Mouse (Mus musculus): ENCODE data around the gene Astn2.

The Astn2 gene

DNA sequence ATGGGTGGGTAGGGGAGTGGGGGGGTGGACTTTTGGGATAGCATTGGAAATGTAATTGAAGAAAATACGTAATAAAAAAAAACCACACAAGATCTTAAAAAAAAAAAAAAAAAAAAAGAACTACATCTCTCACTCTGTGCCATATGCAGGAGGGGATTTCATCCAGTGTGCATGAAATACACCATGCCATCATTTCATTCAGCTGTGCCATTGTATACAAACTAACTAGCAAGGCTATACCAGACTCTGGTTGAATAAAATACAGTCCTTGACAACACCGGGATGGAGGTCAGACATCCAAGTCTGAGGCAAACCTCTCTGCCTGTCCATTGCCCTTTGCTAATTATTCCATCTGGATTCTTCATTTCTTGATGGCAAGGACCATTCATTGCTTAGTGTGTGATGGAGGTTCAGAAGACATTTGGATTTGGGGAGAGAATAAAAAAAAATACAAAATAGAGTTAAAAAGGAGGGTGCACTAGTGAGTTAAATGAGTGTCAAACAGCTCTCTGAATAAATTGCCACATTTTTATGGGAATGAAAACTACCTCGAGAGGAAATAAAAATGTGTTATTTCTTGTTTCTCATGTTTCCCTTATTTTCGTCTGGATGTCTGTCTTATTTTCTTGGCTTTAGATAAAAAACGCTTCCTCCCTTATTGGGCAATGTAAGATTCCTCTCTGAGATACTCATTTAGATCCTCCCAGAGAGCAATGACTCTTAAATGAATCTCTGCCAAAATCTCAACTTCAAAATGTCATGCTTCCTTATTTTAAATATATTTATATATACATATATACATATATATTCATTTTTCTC is 445.8 kb downstream of the Astn2 start:
- 55% methylated on average over 5 of the region's 5 CpGs for WGBS

DNA sequence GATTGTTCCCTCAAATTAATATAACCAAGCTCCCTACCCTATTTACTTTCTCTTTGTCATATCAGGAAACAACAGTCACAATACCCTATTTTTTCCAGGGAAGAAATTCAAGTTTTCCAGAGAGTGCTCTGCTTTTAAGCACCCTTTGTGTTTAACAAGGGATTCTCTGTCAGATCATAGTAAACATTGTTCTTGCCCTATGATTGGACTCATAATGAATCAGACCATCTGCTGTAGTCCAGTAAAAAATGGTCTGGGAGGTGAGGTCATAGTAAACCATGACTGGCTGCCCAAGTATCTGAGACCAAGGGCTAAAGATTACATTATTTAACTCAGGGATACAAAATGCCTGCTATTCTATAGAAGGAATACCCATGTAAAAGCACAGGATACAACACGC is 452.5 kb downstream of the Astn2 start:
- 88% methylated on average over 1 of the region's 1 CpGs for WGBS

- WGBS: 94% methylated on average over 3 of the region's 3 CpGs
Observed at GRCm38 (mm10) chr4:65947141-65947649, 457.2 kb downstream of the Astn2 start.

DNA sequence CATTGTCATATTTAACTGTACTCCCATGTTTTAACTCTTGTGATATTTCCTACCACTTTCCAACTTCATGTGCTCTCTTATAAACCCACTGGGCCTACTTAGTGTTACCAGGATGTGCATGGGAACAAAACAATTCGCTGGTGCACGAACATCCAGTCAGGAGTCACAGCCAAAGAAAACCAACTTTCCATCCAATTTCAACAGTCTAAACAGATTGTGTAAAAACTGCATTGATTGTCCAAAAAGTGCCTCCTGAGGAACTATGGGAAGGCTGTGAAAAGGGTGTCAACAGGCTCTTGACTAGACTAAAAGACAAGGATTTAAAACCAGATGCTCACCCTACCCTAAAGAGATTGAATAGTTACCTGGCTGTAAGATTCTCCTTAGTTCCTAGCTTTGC is 458.4 kb downstream of the Astn2 start:
- WGBS: 75% methylated on average over 2 of the region's 2 CpGs

DNA sequence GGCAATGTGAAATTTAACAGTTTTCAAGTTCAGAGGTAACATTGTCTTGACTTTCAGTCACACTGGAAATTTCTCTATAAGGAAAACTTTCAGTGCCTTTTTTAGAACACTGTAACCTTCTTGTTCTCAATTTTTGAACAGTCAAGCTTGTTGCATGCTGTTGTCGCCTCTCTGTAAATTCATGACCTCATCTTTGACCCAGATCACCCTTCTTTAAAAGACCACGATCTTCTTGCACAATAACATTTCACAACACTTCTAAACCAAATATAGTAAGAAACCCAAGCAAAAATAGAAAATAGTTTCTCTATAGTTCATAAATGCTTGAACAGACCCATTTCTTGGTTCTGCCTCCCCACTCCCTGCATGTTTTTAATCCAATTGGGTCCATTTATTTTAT is 473.5 kb downstream of the Astn2 start:
- WGBS: 72% methylated on average over 2 of the region's 2 CpGs

DNA sequence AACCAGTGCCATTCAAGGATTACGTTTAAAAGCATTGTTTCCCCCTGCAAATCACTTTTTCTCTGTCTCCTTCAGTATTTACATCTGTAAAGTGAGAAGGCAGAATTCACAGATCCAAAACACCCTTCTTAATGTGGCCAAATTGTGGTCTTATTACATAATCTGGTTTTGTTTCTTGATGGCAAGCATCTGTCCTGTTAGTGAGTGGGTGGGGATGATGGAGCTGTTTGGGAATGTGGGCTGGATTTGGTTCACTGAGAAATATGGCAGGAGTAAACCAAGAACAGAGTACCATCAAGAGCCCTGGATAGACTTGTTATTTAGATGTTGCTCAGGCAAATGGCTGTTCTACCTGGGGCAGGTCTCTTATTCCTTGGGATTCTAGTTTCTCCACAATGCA is 484.1 kb downstream of the Astn2 start:
- WGBS: 47% methylated on average over 1 of the region's 1 CpGs

GRCm38 (mm10) chr4:65916027-65917008 is 488.1 kb downstream of the Astn2 start:
- WGBS: 74% methylated on average over 11 of the region's 11 CpGs

DNA sequence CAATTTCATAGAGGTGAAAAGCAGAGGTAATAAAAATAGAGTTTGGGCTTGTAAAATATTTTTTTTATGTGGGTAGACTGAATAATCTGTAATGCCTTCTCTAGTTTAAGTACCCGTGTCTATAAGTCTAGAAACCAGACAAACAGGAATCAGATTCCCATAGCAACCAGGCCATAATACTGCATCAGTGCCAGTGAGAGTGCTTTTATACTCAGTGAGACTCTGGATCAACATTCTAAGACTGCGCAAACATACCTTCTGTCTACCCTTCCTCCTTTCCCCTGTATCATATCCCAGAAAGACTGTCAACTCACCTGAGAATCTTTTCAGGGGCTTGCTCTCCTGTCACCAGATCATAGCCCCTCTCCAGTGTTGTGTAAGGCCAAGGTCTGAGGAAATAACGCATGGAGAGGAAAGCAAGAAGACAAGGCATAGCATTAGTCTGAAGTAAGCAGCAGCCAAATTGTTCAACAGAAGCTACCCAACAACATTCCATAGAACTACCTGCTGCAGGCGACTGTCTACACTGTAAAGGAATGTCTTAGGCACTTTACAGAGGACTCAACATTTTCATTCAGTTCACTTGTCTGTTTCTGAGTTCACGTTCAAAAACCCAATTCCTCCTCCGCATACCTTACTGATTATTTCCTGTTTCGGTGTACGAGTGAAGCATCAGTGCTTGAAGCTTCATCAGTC is 492.0 kb downstream of the Astn2 start:
- 85% methylated on average over 8 of the region's 8 CpGs for WGBS

DNA sequence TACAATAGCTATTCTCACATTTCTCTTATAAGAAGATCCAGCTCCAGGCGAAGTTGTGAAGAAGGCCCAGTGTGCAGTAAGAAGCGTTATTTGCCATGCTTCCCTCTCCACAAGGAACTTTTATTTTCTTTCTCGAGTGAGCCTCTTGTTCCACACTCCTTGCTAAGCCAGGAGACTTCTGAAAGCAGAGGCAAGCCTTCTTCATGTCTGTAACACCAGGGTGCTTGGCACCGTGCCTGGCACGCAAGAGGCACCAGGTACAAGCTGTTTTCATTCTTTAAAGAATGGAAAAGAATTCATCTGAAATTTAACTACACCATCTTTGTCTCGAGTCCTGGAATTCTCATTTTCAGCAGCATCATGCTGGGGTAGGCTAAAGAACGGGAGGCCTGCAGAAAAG is 496.8 kb downstream of the Astn2 start:
- WGBS: 56% methylated on average over 7 of the region's 7 CpGs

DNA sequence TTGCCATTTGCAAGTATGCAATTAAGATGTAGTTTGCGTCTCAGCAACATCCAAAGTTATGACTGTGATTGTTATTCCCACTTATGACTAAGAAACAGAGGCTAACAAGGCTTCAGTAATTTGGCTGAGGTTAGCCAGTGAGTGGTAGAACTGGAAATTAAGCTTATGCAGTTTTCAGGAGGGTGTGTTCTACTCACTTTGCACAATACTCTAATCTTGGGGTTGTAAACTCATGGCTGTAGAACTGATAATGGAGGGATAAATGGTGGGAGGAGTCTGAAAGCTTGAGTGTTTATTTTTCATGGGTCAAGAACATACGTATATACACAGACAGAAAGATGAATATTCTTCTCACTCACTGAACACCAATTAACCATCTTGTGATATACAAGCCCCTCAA is 499.4 kb downstream of the Astn2 start:
- WGBS: 84% methylated on average over 2 of the region's 2 CpGs

- WGBS: 66% methylated on average over 5 of the region's 5 CpGs
Observed at GRCm38 (mm10) chr4:65896092-65897027, 508.1 kb downstream of the Astn2 start.

DNA sequence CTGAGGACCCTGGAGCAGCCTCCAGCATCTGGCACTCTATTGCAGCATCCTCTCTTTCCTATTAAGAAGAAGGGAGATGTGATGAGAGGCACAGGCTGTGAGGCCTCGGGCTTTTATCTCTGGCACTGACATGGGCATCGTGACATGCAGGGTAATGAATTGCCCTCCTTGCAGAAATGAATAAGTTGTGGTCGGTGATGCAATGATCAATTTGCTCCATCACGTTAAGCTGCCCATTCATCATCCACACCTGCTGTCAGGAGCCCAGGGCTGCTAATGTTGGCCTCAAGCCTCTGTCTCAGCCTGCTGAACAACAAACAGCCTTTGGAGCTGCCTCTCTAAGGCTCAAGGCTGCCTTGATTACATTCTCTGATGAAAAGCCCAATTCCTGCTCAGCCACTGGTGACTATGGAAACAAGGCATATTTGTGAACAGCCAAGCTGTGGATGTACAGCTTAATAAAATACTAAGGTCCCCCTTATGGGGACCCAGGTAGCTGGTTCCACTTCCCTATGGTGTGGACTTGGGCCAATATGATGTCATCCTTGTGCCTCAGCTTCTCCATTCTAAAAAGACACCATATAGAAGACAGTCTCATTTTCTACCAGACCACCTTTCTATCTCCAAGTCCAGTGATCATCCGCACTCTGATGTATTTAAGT is 515.9 kb downstream of the Astn2 start:
- 61% methylated on average over 5 of the region's 5 CpGs for WGBS

- WGBS: 73% methylated on average over 1 of the region's 1 CpGs
Observed at GRCm38 (mm10) chr4:65886862-65887261, 517.5 kb downstream of the Astn2 start.

GRCm38 (mm10) chr4:65885921-65886320 is 518.5 kb downstream of the Astn2 start:
- 45% methylated on average over 3 of the region's 3 CpGs for WGBS

DNA sequence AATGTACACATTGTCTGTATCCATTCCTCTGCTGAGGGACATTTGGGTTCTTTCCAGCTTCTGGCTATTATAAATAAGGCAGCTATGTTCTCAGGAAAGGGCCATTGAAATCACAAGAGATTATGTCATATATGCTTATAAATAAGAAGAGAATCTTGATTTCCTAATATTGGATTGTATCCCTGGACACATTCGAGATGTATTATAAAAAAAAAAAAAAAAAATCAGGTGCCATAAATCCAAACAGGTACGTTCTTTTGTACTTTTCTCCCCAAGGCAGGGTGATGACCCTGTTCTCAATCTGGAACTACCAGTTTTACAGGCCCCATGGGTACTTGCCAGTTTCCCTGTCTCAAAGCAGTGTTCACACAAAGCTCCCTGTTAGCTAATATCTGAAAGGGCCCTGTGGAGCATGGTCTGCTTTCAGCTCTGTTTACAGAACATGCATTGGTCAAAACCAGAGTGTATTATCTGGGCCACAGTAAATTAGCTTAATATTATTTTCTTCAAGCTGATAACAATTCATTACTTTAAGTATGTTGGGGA is 530.1 kb downstream of the Astn2 start:
- WGBS: 77% methylated on average over 2 of the region's 2 CpGs

GRCm38 (mm10) chr4:65843191-65843590 is 561.2 kb downstream of the Astn2 start:
- whole genome bisulfite sequencing: 85% methylated on average over 2 of the region's 2 CpGs

GRCm38 (mm10) chr4:65839550-65840000 is 564.8 kb downstream of the Astn2 start:
- WGBS: 30% methylated on average over 9 of the region's 9 CpGs

GRCm38 (mm10) chr4:65838781-65839180 is 565.6 kb downstream of the Astn2 start:
- WGBS: 58% methylated on average over 4 of the region's 4 CpGs

DNA sequence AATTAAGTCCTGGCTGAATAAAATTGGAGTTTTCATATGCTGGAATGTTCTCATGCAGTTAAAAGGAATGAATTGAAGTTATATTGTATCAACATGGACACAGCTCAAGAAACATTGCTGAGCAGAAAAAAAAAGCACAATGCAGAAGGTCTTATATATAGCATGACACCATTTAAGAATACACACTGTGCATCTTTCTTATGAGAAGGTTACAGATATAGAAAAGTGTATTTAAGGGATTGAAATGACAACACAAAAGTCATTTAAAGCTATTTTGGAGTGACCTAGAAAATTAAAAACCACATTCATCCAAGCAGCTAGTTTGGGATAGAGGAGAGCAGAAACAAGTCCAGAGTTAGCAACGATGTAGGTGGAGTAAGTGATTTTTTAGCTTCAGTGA is 571.4 kb downstream of the Astn2 start:
- WGBS: 61% methylated on average over 1 of the region's 1 CpGs

- 93% methylated on average over 3 of the region's 3 CpGs for WGBS
Observed at GRCm38 (mm10) chr4:65831872-65832271, 572.5 kb downstream of the Astn2 start.
